Mouse (Mus musculus) yolk sac, embryonic 10.5 days (tissue): ENCODE measurements around the gene Nfkbie.

Experiments
- DNase-seq: peaks from one replicate; pipeline ENCODE4 v3.0.0-alpha.2; 2017; ENCODE audit warnings: low spot score

Gene Nfkbie

GRCm38 (mm10) chr17:45543115-45543514, 12.4 kb upstream of the Nfkbie start:
- no peak for DNase-seq

- DNase-seq: no peak
Measured at GRCm38 (mm10) chr17:45544001-45544872, 11.3 kb upstream of the Nfkbie start.

GRCm38 (mm10) chr17:45544873-45545277, 10.6 kb upstream of the Nfkbie start:
- no peak for DNase-seq

- DNase-seq: no peak
Measured at GRCm38 (mm10) chr17:45545278-45545961, 10.1 kb upstream of the Nfkbie start.

GRCm38 (mm10) chr17:45546941-45547340, 8.6 kb upstream of the Nfkbie start:
- DNase-seq: no peak

- no peak for DNase-seq
Measured at GRCm38 (mm10) chr17:45547461-45548190, 7.9 kb upstream of the Nfkbie start.

- DNase-seq: no peak
Measured at GRCm38 (mm10) chr17:45548541-45549512, 6.7 kb upstream of the Nfkbie start.

- DNase-seq: no peak
Measured at GRCm38 (mm10) chr17:45549617-45550181, 5.8 kb upstream of the Nfkbie start, which contains the start of gene Tmem151b. Gene Tmem151b, minus strand, starts transcription at chr17:45549677.

- DNase-seq: no peak
Measured at GRCm38 (mm10) chr17:45550253-45550652, 5.2 kb upstream of the Nfkbie start.

- no peak for DNase-seq
Measured at GRCm38 (mm10) chr17:45551249-45551796, 4.2 kb upstream of the Nfkbie start.

GRCm38 (mm10) chr17:45551816-45552451, 3.6 kb upstream of the Nfkbie start:
- peak; percentile 51 for DNase-seq

- no peak for DNase-seq
Measured at GRCm38 (mm10) chr17:45553065-45553464, 2.4 kb upstream of the Nfkbie start.

GRCm38 (mm10) chr17:45554420-45554819, 1.1 kb upstream of the Nfkbie start:
- no peak for DNase-seq

- DNase-seq: no peak
Measured at GRCm38 (mm10) chr17:45556107-45556489, 595 bp downstream of the Nfkbie start.

- DNase-seq: no peak
Measured at GRCm38 (mm10) chr17:45556514-45557245, 1.2 kb downstream of the Nfkbie start.

- no peak for DNase-seq
Measured at GRCm38 (mm10) chr17:45557246-45557824, 1.8 kb downstream of the Nfkbie start.

- DNase-seq: no peak
Measured at GRCm38 (mm10) chr17:45557998-45558862, 2.7 kb downstream of the Nfkbie start.
